Mouse (Mus musculus) urinary bladder, postnatal 4 days (tissue): ENCODE results near the gene Srrd.
"Not testable (repeated sequence)": the region's sequence is repeated elsewhere in the genome, so short reads cannot be mapped to it uniquely, and the experiment has no call there.

Source experiments
- DNase-seq, 2 experiments: peaks; one replicate each; pipeline ENCODE4 v3.0.0; 2021 to 2022; ENCODE audit warnings: low spot score in 2 of 2

Gene Srrd

DNA sequence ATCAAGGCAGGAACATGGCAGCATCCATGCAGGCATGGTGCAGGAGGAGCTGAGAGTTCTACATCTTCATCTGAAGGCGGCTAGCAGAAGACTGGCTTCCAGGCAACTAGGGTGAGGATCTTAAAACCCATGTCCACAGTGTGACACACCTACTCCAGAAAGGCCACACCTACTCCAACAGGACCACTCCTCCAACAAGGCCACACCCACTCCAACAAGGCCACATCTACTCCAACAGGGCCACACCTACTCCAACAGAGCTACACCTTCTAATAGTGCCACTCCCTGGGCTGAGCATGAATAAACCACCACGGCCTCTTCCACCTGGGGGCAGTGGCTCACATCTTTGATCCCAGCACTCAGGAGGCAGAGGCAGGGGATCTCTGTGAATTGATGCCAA lies 23.5 kb downstream of the Srrd start:
- DNase-seq: not testable (repeated sequence)

DNA sequence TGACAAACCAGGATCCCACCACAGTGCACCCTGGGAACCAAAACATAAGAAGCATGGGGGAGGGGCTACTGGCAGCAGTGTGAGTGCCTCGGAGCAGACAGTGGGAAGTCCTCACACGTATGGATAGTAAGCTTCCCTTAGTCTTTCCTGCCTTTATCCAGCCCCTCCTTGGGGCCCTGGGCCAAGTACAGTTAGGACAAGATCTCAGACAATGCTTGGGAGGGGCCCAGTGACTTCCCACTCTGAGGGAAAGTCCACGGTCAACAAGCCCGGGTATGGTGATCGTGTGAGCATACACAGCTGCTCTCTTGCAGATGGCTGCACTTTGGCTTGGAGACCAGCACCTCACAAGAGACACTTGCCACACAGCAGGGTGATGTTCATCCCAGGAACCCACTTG lies 25.5 kb downstream of the Srrd start:
- no peak for DNase-seq

DNA sequence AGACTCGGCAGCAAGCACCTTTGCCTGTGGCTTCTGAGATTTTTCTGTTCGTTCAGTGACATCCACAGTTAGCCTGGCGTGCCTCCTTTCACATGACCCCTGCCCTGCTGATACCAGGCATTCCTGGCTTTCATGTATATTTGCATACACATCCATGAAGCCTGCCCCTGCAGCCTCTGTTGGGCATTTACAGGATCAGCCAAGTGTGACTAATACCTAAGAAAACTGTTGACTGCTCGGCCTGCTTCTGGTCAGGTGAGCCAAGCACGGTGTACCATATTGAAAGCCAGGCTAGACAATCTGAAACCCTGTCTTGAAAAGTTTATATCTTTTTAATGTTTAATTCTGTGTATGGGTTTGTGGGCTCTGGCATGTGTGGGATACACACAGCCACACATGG lies 26.4 kb downstream of the Srrd start:
- no peak for DNase-seq

DNA sequence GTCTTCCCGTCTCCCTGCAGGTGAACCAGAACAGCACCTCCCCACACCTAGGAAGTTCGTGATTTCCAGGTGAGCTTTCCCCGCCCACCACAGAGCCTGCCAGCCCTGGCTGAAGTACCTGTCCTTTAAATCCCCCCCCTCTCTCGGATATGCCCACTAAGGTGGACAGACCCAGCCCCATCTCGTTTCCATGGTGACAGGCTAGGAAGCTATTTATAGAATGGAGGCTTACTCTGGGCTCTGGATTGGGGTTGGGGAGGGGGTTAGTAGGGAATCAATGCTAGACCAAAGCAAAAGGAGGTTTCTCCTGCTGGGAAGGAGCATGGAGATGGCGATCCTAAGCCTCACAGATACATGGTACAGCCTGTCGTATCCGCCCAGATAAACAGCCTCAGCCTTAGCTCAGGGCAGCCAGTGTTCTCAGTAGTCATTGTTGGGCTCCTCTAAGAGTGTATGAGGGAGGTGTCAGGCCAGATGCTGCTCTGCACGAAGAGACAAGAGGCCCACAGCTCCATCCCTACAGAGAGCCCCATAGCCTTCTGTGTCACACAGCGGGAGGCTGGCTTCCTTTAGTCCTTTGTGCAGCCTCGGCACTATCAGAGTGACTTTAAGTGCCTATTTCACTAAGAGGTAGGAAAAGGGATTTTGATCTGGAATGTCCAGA lies 29.5 kb downstream of the Srrd start:
- DNase-seq: no peak

DNA sequence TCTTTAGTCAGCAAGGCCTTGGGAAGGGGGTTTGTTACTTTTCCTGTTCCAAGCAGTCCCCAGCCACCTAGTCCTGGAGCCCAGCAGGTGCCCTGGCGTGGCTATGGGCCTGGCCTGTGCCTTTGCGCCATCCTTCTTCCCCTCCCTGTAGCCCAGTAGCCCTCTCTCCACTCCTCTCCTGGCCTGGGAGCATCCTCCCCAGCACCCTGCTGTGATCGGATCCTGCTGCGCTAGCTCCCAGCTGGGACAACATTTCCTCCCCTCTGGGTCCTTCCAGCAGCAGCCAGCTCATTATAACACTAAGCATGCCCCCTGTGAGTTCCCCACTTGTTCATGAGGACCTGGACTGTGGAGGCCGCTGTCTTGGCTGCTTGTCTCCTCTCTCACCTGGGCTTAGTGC lies 37.0 kb downstream of the Srrd start:
- DNase-seq: no peak

DNA sequence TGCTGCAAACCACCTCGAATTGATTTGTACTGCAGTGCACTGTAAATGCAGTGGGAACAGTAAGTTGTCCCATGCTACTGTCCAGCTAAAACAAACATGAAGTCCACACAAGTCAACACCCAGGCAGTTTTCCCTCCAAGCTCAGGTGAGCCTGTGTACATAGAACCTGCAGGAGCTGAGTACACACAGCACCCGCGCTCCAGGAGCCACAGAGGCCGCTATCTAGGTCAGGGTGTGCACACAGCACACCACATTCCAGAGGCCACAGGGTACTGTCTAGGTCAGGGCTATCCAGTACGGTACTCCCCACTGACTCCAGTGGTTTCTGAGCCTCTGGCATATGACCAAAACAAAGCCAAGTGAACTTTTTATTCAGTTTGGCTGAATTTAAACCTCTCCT lies 40.5 kb downstream of the Srrd start:
- no peak for DNase-seq

DNA sequence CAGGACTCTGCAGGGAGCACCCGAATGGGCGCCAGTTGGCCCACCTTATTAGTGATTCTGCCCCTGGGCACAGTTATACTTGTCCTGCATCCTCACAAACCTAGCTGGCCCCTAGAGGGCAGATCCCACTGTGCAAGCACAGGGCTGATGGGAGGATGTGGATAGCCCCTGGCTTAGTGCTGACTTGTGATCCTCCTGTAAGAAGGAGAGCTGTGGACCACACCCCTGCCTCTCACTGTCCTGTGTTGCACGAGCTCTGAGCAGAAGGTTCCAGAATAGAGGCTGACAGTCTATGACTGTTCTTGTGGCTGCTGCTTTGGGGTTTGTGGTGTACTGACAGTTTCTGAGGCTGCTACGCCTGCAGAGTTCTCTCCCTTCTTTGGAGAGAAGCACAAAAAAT lies 41.1 kb downstream of the Srrd start:
- no peak for DNase-seq

DNA sequence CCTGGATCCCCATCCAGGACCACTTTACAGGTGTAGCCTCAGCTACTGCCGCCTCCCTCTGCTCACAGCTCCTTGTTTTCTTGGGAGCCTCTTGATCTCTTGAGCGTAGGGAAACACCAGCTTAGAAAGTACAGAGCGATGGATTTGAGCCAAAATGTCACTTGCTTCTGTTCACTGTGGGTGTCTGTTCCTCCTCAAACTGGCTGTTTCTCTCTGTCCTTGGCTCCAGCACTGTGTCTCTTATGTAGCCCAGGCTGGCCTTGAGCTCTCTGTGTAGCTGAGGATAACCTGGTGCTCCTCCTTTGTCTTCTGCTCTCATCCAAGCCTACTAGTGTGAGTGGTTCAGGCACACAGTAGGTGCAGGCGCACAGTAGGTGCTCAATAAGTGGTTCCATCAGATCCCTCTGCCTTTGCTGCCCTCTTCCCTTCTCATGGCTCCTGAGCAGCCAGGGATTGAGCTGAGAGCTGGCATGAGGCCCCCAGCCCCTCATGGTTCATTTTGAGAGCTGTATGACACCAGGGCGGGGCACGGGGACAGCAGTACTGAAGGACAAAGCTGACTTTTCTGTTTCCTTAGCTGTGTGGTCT lies 42.0 kb downstream of the Srrd start:
- DNase-seq: no peak

DNA sequence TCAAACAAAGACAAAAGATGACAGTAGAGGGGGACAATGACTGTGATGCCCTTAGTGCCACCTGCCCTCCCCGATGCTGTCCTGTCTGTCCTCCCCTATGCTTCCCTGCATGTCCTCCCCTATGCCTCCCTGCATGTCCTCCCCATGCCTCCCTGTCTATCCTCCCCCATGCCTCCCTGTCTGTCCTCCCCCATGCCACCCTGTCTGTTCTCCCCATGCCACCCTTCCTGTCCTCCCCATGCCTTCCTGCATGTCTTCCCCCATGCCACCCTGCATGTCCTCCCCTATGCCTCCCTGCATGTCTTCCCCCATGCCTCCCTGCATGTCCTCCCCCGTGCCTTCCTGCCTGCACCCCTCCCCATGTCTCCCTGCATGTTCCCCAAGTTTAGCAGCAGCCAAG lies 42.7 kb downstream of the Srrd start:
- DNase-seq: no peak

DNA sequence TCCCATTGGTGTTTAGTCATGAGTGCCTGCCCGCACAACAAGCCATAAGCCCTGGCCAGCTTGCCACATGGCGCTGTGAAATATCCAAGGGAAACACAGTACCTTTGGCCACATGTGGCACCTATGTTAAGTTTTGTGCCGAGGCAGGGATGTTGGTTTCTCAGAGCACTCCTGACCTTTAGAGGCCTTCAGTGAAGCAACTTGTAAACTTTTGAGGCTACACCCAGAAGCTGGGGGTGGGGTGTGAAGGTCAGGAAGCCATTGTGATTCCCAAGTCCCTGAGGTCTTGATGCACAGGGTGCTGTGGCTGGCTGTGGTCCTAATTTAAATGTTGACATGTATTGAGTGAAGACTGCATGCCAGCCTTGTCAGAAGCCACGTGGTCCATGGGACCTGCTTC lies 43.4 kb downstream of the Srrd start:
- no peak for DNase-seq

DNA sequence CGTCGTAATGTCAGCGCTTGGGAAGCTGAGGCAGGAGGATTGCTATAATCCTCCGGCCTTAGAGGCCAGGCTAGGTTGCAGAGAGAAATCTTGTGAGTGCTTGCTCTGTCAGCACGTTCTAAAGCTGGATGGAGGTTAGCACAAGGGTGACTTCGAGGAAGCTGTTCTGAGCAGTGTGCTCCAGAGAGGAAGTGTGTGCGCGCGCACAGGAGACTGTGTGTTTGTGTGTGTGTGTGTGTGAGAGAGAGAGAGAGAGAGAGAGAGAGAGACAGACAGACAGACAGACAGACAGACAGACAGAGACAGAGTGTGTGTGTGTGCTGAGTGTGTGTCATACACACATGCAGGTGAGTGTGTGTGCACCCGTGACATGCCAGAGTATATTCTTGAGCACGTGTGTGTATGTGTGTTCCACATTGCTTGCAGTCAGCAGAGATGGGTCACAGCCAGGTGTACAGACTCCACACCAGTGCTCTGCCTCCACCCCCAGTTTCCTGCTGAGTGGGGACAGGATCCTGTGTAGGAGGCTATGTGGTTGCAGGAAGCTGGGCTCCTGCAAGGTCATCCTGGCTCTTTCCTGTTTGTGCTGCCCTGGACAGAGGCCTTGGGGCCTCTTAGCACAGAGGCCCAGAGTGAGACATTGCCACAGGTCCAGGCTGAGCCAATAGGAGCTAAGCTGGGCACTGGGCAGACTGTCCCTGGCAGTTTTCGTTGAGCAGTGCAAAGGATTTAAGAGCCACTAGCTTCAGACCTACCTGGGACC lies 44.4 kb downstream of the Srrd start:
- DNase-seq: no peak

DNA sequence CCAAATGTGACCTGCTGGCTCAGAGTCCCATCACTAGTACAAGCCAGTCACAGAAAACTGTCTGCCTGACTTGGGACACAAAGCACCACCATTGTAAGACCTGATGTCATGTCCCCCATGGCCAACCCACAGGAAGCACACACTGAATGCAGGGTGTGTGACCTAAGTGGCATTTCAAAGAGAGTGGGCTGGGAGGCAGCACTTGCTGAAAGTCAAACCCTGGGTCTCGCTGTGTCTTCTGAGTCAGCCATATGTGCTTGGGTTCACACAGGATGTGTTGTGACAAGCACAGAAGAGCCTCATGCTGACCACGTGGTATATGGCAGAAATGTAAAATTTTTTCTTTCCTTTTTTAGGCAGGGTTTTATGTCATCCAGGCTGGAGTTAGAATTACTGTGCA lies 45.6 kb downstream of the Srrd start:
- no peak for DNase-seq

DNA sequence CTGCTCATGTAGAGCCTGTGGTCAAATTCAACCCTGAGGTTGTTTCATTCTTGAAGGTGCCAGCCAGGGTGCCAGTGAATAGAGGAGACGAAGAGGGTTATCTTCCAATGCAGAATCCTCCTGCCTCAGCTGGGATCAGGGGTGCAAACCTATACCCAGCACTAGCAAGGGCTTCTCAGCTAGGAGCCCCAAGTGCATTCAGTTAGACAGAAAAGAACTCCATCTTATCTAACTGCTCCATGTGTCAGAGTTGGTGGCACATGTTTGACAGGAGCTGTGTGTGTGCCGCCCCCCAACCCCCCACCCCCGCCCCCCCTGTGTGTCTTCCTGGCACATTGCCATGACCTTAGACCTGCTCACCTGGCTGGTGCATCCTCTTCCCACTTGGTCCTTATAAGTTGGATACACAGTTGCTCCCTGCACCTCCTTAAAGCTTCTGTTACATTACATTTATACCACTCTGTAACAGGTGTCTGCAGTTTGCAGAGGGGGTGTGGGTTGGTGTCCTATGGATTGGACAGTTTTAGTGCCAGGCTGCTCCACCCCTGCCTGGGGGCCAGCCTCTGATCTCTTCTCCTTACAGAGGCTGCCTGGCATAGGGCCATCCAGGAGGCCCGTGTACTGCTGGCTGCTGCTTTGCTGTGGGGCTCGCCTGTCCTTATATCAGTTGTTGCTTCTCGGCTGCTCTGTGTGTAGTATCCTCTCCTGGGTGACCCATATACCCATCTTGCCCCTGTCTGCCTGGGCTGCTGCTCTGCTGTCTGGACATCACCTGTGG lies 46.2 kb downstream of the Srrd start:
- no peak for DNase-seq

DNA sequence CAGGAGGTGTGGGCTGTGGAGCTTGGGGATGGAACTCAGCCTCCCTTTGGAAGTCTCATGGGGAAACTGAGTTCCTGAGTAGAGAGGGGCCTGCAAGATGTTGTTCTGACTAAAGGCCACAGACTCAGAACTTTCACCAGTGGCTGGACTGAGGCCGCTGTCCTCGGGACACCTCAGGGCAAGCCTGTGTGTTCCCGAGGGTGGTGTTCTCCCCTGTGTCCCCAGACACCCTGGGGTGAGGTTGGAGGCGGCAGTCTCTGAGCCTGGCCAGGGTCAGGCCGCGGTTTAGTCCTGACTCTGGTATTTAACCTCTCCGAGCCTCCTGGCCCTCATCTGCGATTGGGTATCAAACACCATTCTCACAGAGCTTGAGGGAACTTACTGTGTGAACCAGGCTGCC lies 47.3 kb downstream of the Srrd start:
- DNase-seq: no peak

DNA sequence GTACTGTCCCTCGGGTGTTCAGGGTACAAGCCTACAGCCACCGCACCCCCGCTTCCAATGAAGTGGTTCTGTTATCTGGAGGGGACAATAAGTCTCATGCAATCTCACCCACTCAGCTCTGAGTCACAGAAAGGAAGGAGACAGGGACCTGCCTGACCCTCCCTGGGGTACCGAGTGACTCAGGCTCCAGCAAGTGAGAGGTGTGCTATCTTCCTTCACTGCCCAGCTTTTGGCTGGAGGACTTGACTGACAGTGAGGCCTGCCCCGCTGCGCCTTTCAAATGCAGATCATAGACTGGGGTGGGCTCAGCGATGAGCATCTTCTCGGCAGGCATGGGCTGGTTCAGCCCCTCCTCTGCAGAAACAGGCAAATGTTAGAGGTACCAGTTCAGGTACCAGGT lies 47.7 kb downstream of the Srrd start:
- no peak for DNase-seq

DNA sequence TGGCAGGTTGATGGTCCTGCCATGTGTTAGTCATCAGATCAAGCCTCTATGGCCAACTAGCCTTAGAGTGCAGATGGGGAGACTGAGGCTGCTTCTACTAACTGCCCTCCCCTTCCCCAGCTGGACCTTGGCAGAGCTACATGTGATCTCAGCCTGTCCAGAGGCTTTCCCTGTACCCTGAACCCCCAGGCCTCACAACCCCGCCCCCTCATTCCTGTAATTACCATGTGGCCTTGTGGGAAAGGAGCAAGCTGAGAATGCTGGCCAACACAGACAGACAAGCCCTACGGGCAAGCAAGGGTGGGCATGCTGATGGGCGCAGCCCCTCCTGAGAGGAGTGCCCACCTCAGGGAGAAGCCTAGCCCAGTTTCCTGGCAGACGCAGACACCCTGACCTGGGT lies 48.1 kb downstream of the Srrd start:
- DNase-seq: no peak

DNA sequence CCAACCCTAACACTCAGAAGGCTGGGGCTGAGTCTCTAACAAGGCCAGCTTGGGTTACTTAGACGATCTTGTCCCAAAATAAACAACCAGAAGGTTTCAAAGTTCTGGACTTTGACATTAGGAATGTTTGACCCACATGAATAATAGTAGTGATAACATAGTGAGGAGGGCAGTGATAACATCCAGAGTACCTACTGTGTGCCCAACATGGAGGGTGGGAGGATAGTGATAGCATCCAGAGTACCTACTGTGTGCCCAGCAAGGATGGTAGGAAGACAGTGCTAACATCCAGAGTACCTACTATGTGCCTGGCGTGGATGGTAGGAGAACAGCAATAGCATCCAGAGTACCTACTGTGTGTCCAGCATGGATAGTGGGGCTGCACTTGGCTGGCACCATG lies 49.0 kb downstream of the Srrd start:
- no peak for DNase-seq

DNA sequence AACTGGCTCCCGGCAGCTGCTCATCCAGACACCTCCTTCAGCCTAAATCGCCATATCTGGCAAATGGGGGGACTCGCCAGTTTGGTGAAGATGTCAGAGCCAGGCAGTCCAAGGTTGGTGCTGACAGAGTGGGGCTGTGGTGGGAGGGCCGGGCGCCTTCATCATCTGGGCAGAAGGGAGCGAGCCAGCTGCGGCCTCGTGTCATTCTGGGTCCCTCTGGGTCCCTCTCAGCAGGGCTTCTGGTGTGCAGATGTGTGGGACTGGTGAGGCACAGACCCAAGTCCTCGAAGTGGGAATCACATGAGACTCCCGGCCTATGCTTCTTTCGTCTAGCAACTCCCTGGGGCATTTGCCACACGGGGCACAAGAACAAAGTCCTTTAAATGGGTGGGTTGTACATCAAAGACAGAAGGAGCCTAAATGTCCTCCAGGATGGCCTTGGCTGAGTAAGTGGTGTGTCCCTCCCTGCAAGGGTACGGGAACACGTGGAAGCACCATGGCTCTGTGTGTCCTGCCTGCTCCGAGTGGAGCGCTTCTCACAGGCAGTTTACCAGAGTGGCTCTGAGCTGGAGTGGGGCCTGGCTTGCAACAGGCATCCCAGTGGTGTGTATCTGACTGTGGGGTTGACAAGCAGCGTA lies 50.4 kb downstream of the Srrd start:
- no peak for DNase-seq

DNA sequence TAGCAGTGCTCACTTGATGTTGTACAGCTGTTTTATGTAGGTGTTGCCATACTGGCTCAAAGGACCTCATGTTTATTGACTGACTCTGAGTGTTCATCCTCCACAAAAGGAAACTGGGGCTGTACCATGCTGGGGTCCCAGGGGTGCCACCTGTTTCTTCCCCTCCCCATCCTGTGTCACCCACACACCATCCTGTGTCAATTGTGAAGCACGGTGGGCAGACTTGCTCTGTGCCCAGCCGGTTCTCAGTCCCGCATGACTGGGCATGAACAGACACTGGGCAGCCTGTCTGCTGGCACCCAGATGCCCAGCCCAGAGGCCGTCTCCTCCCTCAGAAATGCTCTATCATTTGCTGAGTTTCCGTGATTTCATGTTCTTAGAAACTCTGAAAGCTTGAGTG lies 51.0 kb downstream of the Srrd start:
- no peak for DNase-seq

DNA sequence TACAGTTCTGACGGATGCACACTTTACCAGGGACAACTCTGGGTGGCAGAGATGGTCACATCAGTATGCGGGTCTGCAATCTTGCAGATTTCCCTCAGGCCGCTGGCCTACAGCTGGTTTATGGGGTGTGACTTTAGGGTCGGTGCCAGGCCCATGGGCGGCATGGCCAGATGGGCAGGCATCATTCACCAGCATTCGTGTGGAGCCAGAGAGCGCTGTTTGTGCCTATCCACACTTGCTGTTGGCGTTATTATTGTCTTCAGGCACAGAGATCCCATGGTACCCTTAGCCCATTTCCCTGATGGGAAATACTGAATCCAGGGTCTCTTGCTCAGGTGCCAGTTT lies 52.3 kb downstream of the Srrd start:
- DNase-seq: no peak

DNA sequence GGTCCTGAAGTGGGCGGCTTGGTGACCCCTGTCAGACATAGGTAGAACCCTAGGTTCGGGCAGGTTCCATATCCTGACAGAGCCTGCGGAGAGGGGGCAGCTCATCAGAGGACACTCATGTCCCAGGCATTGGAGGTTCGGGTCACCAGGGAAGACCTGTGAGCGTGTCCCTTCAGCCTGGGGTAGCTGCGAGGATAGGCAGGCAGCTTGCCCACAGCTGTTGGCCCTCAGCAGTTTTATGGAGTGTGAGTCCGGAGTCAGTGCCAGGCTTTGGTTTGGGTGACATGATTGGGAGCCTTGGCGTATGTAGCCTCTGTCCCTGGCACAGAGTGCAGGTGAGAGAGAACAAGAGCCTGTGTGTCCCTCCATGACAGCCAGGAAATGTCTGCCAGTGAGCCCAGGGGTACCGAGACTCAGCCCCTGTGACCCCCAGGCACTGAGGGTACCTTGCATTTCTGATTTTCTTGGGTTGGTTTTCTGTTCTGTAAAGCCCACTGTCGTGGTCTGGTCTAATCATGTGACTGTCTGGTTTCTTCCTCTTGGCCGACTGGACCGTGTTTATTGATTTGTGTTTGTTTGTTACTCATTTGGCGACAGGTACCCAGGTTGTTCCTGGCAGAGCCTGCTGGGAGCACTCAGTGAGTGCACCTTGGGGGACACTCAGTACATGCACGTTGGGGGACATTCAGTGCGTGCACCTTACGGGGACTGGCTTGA lies 52.9 kb downstream of the Srrd start:
- DNase-seq: no peak

DNA sequence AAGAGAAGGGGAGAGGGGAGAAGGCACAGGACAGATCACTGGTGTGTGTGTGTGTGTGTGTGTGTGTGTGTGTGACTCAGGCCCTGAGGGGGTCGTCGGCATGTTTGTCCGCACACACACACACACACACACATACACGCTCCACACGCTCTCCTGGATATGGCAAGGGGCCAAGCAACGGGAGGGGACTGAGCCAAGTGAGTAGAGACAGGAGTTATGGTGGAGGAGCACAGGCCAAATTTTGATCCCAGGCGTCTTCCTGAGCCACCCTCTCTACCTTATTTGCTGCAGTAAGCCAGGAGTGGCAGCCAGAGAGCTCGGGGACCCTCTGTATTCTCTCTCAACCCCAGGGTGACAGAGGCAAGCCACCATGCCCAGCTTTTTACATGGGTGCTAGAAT lies 53.6 kb downstream of the Srrd start:
- DNase-seq: no peak
